Mouse (Mus musculus): Measurements from ENCODE around the gene Nhp2.
"Not testable (repeated sequence)": the region's sequence is repeated elsewhere in the genome, so short reads cannot be mapped to it uniquely, and the experiment has no call there.

The Nhp2 gene

GRCm38 (mm10) chr11:51606447-51607095, 13.0 kb upstream of the Nhp2 start, which contains the start of gene Hnrnpab:
Gene Hnrnpab, minus strand, starts transcription at chr11:51606847.
- peak; percentile 97 for DNase-seq

DNA sequence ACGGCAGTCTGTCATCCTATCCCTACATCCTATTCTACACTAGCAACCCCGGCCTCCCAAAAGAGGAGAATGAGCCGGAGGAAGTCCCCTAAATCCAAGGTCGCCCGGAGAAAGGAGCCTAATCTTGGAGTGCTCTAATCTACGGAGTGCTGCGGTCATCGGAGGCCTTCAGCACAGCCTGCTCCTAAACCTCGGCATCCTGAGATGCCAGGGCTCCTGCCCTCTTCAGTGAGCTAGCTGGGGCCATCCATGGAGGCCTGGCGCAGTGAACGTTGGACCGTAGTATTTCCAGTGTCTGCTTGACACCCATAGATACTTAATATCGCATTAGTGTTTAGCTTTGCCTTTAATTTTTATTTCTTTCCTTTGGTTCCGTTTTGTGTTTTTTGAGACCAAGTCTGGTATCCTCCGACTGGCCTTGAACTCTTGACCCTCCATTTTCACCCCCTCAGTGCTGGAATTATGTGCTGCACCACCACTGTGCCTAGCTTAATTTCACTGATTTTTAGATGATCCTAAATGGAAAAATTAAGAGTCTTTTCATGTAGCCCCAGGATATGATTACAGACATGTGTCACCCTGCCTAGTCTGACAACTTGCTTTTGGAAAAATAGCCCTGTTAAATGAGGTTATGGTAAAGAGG, 12.3 kb upstream of the Nhp2 start:
- DNase-seq = no peak

- no peak for DNase-seq
Observed at GRCm38 (mm10) chr11:51609266-51609909, 10.1 kb upstream of the Nhp2 start.

GRCm38 (mm10) chr11:51609940-51610339, 9.6 kb upstream of the Nhp2 start:
- DNase-seq = not testable (repeated sequence)

- no peak for DNase-seq
Observed at GRCm38 (mm10) chr11:51614256-51614655, 5.3 kb upstream of the Nhp2 start.

GRCm38 (mm10) chr11:51615129-51615528, 4.4 kb upstream of the Nhp2 start:
- peak; percentile 27 for DNase-seq

DNA sequence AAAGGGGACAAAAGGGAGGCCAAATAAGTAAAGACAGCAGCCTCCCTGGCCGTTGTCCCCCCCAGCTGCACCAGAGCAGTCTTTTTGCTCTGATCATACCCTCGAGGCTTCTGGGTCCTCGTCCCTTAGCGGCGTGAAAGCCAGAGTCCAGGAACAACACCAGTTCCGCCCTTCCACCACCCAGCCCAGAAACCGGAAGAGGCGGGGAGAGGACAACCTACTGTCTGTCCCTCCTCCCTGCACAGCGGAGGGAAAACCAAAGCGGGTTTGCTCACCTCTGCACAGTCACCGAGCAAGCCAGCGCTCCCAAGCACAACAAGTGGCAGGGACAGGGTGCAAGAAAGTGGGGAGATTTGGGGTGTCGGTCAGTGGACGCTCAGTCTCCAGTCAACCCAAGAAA, 3.9 kb upstream of the Nhp2 start:
- peak; percentile 77 for DNase-seq

GRCm38 (mm10) chr11:51616113-51616512, 3.4 kb upstream of the Nhp2 start:
- DNase-seq = not testable (repeated sequence)

- peak; percentile 85 for DNase-seq
Observed at GRCm38 (mm10) chr11:51617693-51618092, 1.8 kb upstream of the Nhp2 start.

DNA sequence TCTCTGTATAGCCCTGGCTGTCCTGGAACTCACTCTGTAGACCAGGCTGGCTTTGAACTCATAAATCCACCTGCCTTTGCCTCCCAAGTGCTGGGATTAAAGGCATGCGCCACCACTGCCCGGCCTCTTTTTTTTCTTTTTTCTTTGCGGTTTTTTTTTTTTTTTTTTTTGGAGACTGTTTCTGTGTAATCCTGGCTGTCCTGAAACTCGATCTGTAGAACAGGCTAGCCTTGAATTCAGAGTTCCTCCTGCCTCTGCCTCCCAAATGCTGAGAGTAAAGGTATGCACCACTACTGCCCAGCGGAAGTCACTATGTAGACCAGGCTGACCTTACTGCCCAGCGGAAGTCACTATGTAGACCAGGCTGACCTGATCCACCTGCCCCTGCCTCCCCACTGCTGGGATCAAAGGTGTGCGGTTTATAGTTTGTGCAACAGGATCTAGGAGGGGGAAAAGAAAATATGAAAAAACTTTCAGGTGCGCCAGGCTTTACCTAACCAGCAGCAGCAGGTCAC, 584 bp upstream of the Nhp2 start:
- no peak for DNase-seq

DNA sequence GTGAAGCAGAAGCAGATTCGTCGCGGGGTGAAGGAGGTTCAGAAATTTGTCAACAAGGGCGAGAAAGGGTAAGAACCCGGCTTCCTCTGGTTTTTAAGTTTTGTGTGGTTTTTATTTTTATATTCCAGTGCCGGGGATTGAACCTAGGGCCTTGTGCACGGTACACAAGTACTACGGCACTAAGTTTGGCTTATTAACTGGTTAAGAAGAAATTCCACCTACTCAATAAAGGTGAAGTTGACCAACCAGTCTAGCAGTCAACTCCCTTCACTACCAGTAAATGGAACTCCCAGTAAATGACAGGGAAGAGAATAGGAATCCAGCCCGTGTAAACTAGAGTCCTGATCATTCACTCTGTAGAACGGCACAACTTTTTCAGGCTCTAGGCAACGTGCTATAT, 549 bp downstream of the Nhp2 start:
- DNase-seq = no peak

DNA sequence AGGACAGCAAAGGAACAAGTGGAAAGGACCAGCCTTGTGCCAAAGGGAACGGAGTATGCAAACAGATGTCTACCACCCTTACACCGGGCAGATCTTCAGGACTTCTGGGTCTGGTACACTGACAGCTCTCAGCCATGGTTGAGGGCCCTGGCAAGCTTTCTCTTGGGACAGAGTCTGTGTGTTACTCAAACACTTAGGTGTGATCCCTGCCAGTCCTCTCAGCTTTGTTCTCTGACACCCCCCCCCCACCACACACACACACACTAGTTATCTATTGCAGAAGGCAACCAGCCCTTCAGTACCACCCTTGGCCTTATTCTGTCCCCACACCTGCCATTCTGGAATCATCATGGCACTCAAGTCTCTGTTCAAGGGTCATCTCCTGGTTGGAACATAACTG, 2.2 kb downstream of the Nhp2 start:
- DNase-seq = no peak

GRCm38 (mm10) chr11:51622971-51623491, 3.5 kb downstream of the Nhp2 start:
- peak; percentile 39 for DNase-seq

GRCm38 (mm10) chr11:51625187-51625820, 5.8 kb downstream of the Nhp2 start:
- no peak for DNase-seq

GRCm38 (mm10) chr11:51627425-51627824, 7.9 kb downstream of the Nhp2 start:
- DNase-seq = no peak

DNA sequence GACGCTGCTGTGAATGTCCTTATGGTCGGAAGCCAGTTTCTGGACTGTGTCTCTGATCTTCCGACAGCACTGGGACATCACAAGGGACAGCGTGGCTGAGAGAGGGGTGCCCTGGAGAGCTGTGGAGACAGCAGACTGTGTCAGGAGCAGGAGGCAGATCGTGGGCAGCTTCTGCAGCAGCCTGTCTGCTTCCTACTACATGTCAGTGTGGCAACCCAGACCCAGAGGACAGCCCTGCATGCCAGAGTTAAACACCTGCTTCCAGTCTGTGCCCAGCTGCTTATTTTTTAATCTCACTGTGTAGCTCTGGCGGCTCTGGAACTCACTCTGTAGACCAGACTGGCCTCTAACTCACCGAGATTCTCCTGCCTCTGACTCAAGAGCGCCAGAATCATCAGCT, 8.4 kb downstream of the Nhp2 start:
- DNase-seq = no peak

- no peak for DNase-seq
Observed at GRCm38 (mm10) chr11:51629651-51630314, 10.2 kb downstream of the Nhp2 start.

DNA sequence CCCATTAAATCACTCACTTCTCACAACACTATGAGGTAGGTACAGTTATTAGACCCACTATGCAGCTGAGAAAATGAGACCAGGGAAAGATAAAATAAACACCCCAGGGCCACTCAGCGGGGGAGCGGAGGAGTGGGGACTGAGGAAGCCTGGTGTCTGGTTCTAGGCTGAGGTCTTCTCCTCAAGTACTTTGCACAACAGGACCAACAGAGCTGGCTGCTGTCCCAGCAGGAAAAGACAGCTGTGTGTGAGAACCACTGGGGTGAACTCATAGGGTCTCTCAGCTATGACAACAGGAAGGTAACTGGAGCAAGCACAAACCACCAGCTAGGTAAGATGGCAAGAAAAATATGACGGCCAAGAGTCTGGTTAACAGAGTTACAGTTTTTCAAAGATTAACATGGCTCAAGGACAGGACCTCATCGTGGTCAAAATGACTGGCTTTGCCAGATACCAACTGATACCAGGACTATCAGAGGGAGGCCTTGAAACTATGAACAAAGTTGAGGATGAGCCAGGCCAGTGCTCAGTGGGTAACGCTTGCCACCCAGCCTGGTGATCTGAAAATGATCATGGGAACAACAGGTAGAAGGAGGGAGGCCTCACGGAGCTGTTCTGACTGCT, 12.7 kb downstream of the Nhp2 start:
- DNase-seq = no peak

DNA sequence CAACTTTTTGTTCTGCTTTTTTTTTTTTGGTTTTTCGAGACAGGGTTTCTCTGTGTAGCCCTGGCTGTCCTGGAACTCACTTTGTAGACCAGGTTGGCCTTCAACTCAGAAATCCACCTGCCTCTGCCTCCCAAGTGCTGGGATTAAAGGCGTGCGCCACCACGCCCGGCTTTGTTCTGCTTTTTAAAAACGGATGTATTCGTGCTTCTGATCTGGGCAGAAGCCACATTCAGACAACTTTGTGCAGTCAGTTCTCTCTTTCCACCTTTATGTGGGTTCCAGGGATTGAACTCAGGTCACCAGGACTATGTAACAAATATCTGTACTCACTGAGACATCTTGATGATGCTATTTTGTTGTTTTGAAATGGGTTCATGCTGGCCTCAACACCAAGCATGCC, 13.7 kb downstream of the Nhp2 start:
- not testable (repeated sequence) for DNase-seq

- DNase-seq = no peak
Observed at GRCm38 (mm10) chr11:51633721-51634120, 14.2 kb downstream of the Nhp2 start.

- no peak for DNase-seq
Observed at GRCm38 (mm10) chr11:51635127-51635524, 15.6 kb downstream of the Nhp2 start.

Measured in lung, postnatal 14 days (tissue).